Mouse (Mus musculus) hindbrain, embryonic 13.5 days (tissue): ENCODE measurements at regions not wholly inside any gene's neighbourhood (a gene's known extent, or its start where the extent isn't known, plus 50 kb on each side); places are given as distances from the start of the nearest gene placed in this dataset.

ENCODE experiments used
- ATAC-seq: fragments of 200-750 bp; cut with Nextera tagmentation; 2 replicates; pipeline ENCODE4 v1.8.0; 2017; ENCODE audit warnings: moderate TSS enrichment; ENCODE audit not compliant: low FRiP score
- H3K27ac ChIP-seq: fragments of 300-500 bp; sonication (generic); 2 replicates; pipeline ENCODE4 v1.5.1; 2015; ENCODE audit warnings: inconsistent platforms, mild to moderate bottlenecking, moderate library complexity
- H3K27me3 ChIP-seq: fragments of 300-500 bp; sonication (generic); 2 replicates; pipeline ENCODE4 v1.6.1; 2015; ENCODE audit warnings: mild to moderate bottlenecking, inconsistent platforms
- H3K36me3 ChIP-seq: fragments of 300-500 bp; sonication (generic); 2 replicates; pipeline ENCODE4 v1.6.1; 2015; ENCODE audit warnings: mild to moderate bottlenecking, inconsistent platforms
- H3K4me1 ChIP-seq: fragments of 300-500 bp; sonication (generic); replicated peaks from 2 replicates; pipeline ENCODE4 v1.6.1; 2015; ENCODE audit warnings: inconsistent platforms
- H3K4me2 ChIP-seq: fragments of 300-500 bp; sonication (generic); 2 replicates; pipeline ENCODE4 v1.6.1; 2015; ENCODE audit warnings: inconsistent platforms, mild to moderate bottlenecking, moderate library complexity
- H3K4me3 ChIP-seq: fragments of 300-500 bp; sonication (generic); 2 replicates; pipeline ENCODE4 v1.5.1; 2015; ENCODE audit warnings: mild to moderate bottlenecking, inconsistent platforms
- H3K9ac ChIP-seq: fragments of 300-500 bp; sonication (generic); 2 replicates; pipeline ENCODE4 v1.6.1; 2015; ENCODE audit warnings: mild to moderate bottlenecking, inconsistent platforms
- H3K9me3 ChIP-seq: fragments of 300-500 bp; sonication (generic); 2 replicates; pipeline ENCODE4 v1.6.1; 2016; ENCODE audit warnings: inconsistent platforms
- WGBS: fragments of 180-500 bp; shearing (Covaris S2); methylation state at CpG from one replicate; pipeline ENCODE4 v1.1.7; 2015; 5-methylcytosine and 5-hydroxymethylcytosine counted together

DNA sequence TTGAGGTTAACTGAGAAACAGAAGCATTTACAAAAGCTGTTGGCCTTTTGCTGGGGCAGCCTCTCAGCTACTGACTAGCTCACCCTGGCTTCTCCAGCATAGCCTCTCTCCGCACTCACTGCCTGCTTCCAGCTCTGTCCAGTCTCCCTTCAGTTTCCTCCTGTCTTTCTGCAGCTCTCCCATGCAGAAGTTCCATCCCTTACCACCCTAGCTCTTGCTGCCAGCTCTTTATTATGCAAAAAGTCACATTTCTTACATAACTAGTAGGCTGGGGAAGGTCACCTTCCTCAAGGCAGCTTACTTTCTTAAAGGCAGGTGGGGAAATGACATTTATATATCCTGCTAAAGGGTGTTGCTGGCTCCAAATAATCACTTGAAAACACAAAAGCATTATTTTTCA is 91.1 kb upstream of the Prok2 start:
- no peak overlapping the region for H3K4me3 ChIP-seq
- H3K9ac ChIP-seq, result no peak overlapping the region
- H3K27me3 ChIP-seq, result peaks cover 24% of the 10 kb centered on the region
- 94% methylated on average over 1 of the region's 1 CpGs for WGBS
- no peak for ATAC-seq
- H3K27ac ChIP-seq, result no peak overlapping the region
- H3K9me3 ChIP-seq, result no peaks in the 10 kb centered on the region
- peaks cover 6% of the 10 kb centered on the region for H3K4me1 ChIP-seq
- H3K36me3 ChIP-seq, result no peaks in the 10 kb centered on the region
- H3K4me2 ChIP-seq, result no peak overlapping the region

DNA sequence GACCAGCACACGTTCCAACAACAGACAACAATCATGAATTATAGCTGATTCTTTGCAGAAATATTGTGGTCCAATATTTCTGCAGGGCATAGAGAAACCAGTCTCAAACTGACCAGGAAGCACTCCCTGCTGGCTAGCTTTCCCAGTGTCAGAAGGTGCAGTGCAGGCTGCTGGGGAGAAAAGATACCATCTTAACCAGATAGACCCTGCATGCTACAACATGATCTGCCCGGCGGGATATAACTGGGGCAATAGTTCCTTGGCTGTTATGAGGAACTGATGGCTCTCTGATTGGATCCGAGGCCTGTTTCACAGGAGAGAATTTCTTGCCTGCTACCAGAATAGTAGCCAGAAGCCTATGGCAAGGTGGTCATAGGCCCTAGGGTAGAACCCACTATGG is 86.9 kb upstream of the Prok2 start:
- no peak for ATAC-seq
- 81% methylated on average over 4 of the region's 4 CpGs for WGBS
- Histone ChIP-seq H3K27ac (no peak overlapping the region), H3K4me1 (no peaks in the 10 kb centered on the region), H3K9ac (no peak overlapping the region), H3K36me3 (no peaks in the 10 kb centered on the region), H3K27me3 (peaks cover 17% of the 10 kb centered on the region), H3K4me3 (no peak overlapping the region), H3K9me3 (no peaks in the 10 kb centered on the region), H3K4me2 (no peak overlapping the region)

DNA sequence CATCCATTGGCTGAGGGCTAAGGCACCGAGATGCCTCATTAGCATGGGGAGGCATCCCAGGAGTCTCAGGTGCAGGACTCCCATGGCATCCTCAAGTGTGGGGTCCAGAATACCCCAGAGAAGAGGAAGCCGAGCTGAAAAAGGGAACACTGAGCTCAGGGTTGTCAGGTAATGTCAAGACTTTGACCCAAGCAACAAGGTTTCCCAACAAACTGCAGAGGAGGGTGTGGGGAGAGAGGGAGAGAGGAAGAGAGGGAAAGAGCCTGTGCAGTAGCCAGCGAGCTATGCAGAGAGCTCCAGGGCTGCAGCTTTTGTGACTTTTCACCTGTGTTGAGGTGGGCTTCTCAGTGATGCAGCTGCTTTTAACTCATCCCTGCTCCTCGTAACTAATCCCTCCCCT is 85.7 kb upstream of the Prok2 start:
- no peaks in the 10 kb centered on the region for H3K36me3 ChIP-seq
- no peak overlapping the region for H3K4me3 ChIP-seq
- H3K27ac ChIP-seq, result no peak overlapping the region
- 86% methylated on average over 4 of the region's 4 CpGs for WGBS
- H3K9me3 ChIP-seq, result no peaks in the 10 kb centered on the region
- H3K4me1 ChIP-seq, result no peaks in the 10 kb centered on the region
- H3K9ac ChIP-seq, result no peak overlapping the region
- H3K27me3 ChIP-seq, result peaks cover 12% of the 10 kb centered on the region
- H3K4me2 ChIP-seq, result no peak overlapping the region
- no peak for ATAC-seq

DNA sequence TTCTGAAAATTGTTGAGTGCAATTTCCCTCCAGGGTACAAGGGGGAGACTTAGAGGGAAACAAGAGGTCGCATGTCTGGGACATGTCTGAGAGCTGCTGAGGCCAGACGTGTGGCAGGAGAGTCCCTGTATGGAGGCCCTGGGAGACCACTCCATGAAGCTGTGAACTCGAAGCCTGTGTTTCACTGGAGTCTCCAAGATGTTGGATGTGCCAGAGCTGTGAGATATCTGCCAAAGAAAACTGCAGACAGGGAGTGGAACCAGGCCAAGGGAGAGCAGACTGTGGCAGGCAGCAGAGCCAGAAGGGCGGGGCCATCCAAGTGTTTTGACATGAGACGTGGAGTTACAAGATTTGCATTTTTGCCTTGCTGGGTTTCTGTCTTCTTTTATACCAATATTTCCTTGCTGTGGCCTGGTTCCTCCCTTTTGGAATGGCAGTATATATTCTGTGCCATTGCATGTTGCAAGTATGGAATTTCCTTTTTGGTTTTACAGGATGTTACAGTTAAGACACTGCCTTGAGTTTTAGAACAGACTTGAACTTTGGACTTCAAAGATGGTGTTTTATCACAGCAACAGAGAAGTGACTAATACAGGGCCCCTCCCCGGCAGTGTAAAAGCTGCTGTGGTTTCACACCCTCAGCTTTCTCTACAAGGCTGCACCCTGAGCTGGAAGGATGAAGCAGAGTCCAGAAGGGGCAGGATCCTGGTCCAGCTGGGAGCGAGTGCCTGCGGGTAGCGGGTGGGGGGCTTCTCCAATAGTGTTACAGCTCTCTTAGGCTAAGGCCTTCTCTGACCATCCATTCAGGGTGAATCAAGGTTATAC is 85.0 kb upstream of the Prok2 start:
- WGBS, result 78% methylated on average over 9 of the region's 9 CpGs
- H3K36me3 ChIP-seq, result no peaks in the 10 kb centered on the region
- peaks cover 12% of the 10 kb centered on the region; the same call in 1 of the 2 replicates for H3K27me3 ChIP-seq
- ATAC-seq, result no peak
- H3K4me1 ChIP-seq, result no peaks in the 10 kb centered on the region
- no peak overlapping the region for H3K9ac ChIP-seq
- no peak overlapping the region for H3K27ac ChIP-seq
- no peak overlapping the region for H3K4me3 ChIP-seq
- no peaks in the 10 kb centered on the region for H3K9me3 ChIP-seq
- no peak overlapping the region for H3K4me2 ChIP-seq

DNA sequence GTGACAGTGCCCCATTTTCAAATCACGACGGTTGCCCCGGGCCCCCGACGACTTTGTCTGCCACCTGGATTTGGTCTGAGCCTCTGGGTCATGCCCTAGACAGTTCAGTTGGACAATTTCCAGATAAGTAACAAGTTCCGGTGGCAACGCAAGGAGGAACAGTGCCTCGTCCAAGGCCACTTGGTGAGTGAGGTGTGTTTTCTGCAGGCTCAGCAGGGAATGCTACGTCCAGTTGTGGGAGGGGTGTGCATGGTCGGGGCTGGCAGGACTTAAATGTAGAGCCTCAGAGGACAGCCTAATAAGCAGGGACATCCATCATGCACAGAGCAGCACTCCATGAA is 78.7 kb upstream of the Prok2 start:
- Histone ChIP-seq H3K4me1 (peaks cover 16% of the 10 kb centered on the region), H3K4me2 (peak overlapping the region; percentile 49), H3K4me3 (peak overlapping the region; percentile 18; the same call in 1 of the 2 replicates), H3K27me3 (peaks cover 34% of the 10 kb centered on the region), H3K9me3 (no peaks in the 10 kb centered on the region), H3K27ac (no peak overlapping the region), H3K9ac (peak overlapping the region; percentile 51), H3K36me3 (no peaks in the 10 kb centered on the region)
- peak; percentile 46; the same call in 1 of the 2 replicates for ATAC-seq
- WGBS, result 27% methylated on average over 10 of the region's 10 CpGs

DNA sequence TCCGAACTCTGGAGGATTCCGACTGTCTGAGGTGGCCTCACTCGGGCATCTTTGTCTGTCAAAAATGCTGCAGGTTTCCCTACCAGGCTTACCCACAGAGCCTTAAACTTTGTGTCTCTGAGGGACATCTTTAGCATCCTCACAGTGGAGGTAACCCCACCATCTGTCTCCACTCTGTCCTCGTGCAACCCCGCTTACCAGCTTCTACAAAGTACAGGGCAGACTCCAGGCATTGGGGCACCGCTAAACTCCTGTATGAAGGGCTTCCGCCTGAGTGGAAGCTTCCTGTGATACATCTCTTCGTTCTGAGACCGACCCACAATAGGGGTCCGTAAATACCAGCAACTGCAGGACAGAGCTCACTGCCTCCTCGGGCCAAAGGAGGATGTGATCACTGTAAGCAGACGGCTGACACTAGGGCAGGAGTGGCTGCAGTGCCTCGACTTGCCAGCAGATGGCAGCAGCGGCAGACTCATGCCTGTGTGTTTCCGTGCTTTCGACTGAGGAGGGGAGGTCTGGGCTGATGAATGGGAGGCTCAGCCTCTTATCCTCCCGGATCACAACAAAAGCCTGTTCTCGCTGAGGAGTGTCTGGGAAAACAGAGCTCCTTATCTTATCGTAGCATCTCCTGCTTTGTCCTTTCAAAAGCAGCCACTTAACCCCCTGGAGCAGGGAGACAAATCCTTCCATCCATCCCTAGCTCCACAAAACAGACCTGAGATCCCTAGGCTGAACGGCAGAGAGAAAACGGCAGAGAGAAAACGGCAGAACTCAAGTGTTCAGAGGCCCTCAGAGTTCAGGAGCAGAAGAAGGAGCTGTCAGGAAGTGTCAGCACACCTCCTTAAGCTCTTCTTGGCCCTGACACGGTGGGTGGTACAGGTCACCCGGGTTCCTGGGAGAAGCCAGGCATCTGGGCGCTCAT is 78.1 kb upstream of the Prok2 start:
- Histone ChIP-seq H3K4me3 (peak overlapping the region; percentile 18), H3K9ac (peak overlapping the region; percentile 51), H3K36me3 (no peaks in the 10 kb centered on the region), H3K4me1 (peaks cover 16% of the 10 kb centered on the region), H3K27ac (peak overlapping the region; percentile 48; the same call in 1 of the 2 replicates), H3K9me3 (no peaks in the 10 kb centered on the region), H3K4me2 (peak overlapping the region; percentile 49), H3K27me3 (peaks cover 40% of the 10 kb centered on the region)
- ATAC-seq, result peak; percentile 92
- WGBS, result 23% methylated on average over 25 of the region's 25 CpGs

DNA sequence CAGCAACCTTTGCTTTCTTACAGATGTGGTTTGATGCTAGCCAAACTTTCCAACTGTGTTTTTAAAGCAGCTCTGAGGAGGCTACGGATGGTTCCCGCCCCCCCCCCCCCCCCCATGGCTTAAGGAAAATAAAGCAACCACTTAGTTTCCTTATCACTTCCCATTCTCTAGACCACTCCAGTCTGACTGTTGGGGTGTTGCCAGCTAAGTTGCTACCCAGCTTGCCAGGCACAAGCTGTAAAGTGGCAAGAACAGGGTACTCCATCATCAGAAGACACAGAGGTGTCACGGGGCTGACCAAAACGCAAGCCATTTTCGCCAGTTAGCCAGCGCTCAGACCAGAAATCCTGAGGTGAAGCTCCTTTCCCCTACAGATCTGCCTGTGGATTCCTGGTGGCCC is 74.7 kb upstream of the Prok2 start:
- Histone ChIP-seq H3K27me3 (peaks cover 43% of the 10 kb centered on the region), H3K4me2 (no peak overlapping the region), H3K9me3 (no peaks in the 10 kb centered on the region), H3K4me3 (no peak overlapping the region), H3K36me3 (no peaks in the 10 kb centered on the region), H3K27ac (no peak overlapping the region), H3K4me1 (peaks cover 16% of the 10 kb centered on the region), H3K9ac (no peak overlapping the region)
- WGBS, result 75% methylated on average over 6 of the region's 6 CpGs
- no peak for ATAC-seq

DNA sequence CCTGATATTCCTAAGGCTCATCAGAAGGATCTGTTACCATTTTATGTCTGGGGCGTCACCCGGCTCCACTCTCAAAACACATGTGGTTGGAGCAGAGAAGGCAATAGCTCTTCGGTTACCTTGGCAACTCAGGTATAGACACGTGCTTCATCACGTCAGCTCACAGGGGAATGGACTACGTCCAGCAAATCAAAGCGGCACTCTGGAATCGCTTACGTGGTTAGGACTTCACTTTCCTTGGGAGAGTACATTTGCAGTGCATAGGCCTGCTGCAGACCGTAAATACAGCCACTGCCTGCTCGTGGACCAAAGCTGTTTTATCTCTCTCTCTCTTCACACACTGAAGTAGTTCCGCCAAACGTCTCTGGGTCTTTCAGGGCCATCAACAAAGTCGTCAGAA is 74.1 kb upstream of the Prok2 start:
- Histone ChIP-seq H3K4me1 (peaks cover 16% of the 10 kb centered on the region), H3K9me3 (no peaks in the 10 kb centered on the region), H3K27me3 (peaks cover 42% of the 10 kb centered on the region), H3K9ac (no peak overlapping the region), H3K4me3 (no peak overlapping the region), H3K27ac (no peak overlapping the region), H3K4me2 (no peak overlapping the region), H3K36me3 (no peaks in the 10 kb centered on the region)
- no peak for ATAC-seq
- WGBS, result 63% methylated on average over 14 of the region's 14 CpGs

DNA sequence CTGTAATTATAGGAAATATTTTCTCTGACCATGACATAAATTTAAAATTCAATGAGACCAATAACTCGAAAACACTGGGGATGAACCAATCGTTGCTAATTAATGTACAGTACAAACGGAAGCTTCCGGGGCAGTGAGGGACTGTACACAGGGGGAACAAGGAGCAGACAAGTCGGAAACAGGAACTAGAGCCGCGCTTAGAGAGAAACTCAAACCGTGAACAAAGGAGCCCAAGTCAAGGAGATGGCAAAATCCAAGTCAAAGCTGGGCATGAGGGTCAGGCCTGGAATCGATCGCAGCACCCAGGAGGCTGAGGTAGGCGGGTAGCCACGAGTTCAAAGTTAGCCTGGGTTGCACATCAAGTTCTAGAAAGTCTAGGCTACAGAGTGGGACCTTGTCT is 70.2 kb upstream of the Prok2 start:
- peaks cover 44% of the 10 kb centered on the region for H3K27me3 ChIP-seq
- H3K36me3 ChIP-seq, result no peaks in the 10 kb centered on the region
- no peak overlapping the region for H3K4me3 ChIP-seq
- H3K9ac ChIP-seq, result no peak overlapping the region
- H3K27ac ChIP-seq, result no peak overlapping the region
- no peaks in the 10 kb centered on the region for H3K9me3 ChIP-seq
- H3K4me1 ChIP-seq, result peaks cover 3% of the 10 kb centered on the region; the same call in 1 of the 2 replicates
- 89% methylated on average over 12 of the region's 12 CpGs for WGBS
- H3K4me2 ChIP-seq, result no peak overlapping the region
- ATAC-seq, result no peak

DNA sequence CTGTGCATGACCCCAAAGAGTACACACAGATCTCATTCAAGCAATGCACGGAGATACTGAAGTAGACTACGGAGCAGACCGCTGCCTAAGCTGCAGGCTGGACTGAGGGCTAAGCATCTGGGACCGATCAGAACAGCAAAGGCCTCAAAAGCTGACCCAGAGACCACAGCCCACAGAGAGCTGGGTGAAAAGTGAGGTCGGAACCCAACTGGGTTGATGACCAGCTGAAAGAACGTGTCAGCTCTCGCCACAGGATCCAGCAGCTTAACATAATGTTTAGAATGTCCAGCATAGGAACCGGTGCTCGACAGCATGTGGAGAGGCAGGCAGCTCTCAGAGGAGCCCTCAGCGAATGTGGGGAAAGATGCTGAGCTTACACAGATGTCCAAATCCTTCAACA is 67.4 kb upstream of the Prok2 start:
- Histone ChIP-seq H3K4me1 (no peaks in the 10 kb centered on the region), H3K9ac (no peak overlapping the region), H3K9me3 (no peaks in the 10 kb centered on the region), H3K27me3 (peaks cover 31% of the 10 kb centered on the region), H3K27ac (no peak overlapping the region), H3K4me2 (no peak overlapping the region), H3K4me3 (no peak overlapping the region), H3K36me3 (no peaks in the 10 kb centered on the region)
- ATAC-seq, result no peak
- WGBS, result 49% methylated on average over 10 of the region's 10 CpGs

DNA sequence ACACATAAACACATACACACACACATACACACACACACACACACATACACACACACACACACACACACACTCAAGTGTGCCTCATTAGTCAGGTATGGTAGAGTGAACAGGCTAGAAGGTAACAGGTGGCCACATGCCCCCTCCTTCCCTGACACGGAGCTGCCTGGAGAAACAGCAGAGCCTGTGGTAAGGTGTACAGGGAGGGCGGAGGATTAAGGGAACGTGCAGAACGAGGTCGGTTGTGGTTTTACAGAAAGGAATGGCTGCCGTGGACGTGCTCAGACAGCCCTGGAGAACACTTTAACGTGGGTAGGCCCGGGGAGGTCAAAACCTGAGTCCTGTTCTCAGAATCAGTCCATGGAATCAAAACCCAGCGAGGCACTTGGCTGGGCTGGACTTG is 66.2 kb upstream of the Prok2 start:
- WGBS, result 67% methylated on average over 10 of the region's 10 CpGs

DNA sequence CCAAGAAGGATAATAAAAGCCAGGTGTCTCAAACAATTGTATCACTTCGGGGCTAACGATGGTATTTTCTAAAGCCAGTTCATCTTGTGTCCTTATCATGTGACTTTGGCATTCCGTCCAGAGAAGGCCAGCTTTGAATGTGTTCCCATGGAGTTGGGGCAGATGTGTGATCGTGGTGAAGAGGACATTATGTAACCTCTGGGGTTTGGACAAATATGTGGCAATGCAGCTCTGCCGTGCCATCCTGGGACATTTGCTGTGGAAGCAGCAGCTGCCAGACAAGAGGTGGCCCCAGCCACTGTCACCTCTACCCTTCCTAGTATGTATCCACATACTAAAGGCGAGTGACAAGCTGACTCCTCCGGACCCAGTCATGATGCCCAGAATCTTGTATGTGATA is 60.8 kb upstream of the Prok2 start:
- Histone ChIP-seq H3K4me2 (no peak overlapping the region), H3K4me3 (no peak overlapping the region)
- no peak for ATAC-seq

More for the DNA sequence above, 66.2 kb upstream of the Prok2 start:
- peaks cover 33% of the 10 kb centered on the region for H3K27me3 ChIP-seq
- ATAC-seq, result no peak
- H3K9ac ChIP-seq, result no peak overlapping the region
- no peaks in the 10 kb centered on the region for H3K4me1 ChIP-seq
- H3K4me2 ChIP-seq, result no peak overlapping the region
- no peaks in the 10 kb centered on the region for H3K36me3 ChIP-seq
- H3K27ac ChIP-seq, result no peak overlapping the region
- no peaks in the 10 kb centered on the region for H3K9me3 ChIP-seq
- H3K4me3 ChIP-seq, result no peak overlapping the region

More for the DNA sequence above, 60.8 kb upstream of the Prok2 start:
- Histone ChIP-seq H3K27ac (no peak overlapping the region), H3K4me1 (no peaks in the 10 kb centered on the region), H3K9ac (no peak overlapping the region), H3K27me3 (0 out of 2 replicates have a peak, but pooled peaks cover 7% of the 10 kb centered on the region), H3K36me3 (no peaks in the 10 kb centered on the region), H3K9me3 (no peaks in the 10 kb centered on the region)
- 88% methylated on average over 7 of the region's 7 CpGs for WGBS
